Mouse (Mus musculus) ES-E14 (cell line): ENCODE measurements at regions not wholly inside any gene's neighbourhood (a gene's known extent, or its start where the extent isn't known, plus 50 kb on each side); places are given as distances from the start of the nearest gene placed in this dataset.

Source experiments
- DNase-seq: peaks from one replicate; pipeline ENCODE4 v3.0.0-alpha.2; 2013; ENCODE audit warnings: low read depth, low spot score
- H3K27ac ChIP-seq: 2 replicates; pipeline ENCODE4 v1.5.1; 2012; ENCODE audit warnings: low read depth, mild to moderate bottlenecking, low read length, moderate library complexity, mixed read lengths; ENCODE audit not compliant: poor library complexity, insufficient read depth, severe bottlenecking
- H3K36me3 ChIP-seq: 2 replicates; pipeline ENCODE4 v1.6.1; 2012; ENCODE audit warnings: mild to moderate bottlenecking, low read length, moderate library complexity, mixed read lengths; ENCODE audit not compliant: control insufficient read depth, poor library complexity, insufficient read depth, severe bottlenecking
- H3K4me1 ChIP-seq, 2 experiments: fragments of 150-350 bp in 1 of 2; sonication (generic) in 1 of 2; 2 replicates each; pipeline ENCODE4 v1.6.1; 2012; ENCODE audit warnings: low read length in 2 of 2, mild to moderate bottlenecking in 1 of 2, mixed read lengths in 1 of 2; ENCODE audit not compliant: control insufficient read depth in 2 of 2, insufficient read depth in 2 of 2, poor library complexity in 1 of 2
- H3K4me3 ChIP-seq, 2 experiments: fragments of 150-350 bp in 1 of 2; sonication (generic) in 1 of 2; 2 replicates each; pipeline ENCODE4 v1.5.1; 2012; ENCODE audit warnings: low read length in 2 of 2, low read depth in 1 of 2, mild to moderate bottlenecking in 1 of 2, mixed read lengths in 1 of 2; ENCODE audit not compliant: insufficient read depth in 1 of 2, poor library complexity in 1 of 2, severe bottlenecking in 1 of 2
- H3K9ac ChIP-seq: 2 replicates; pipeline ENCODE4 v1.6.1; 2012; ENCODE audit warnings: low read depth, mild to moderate bottlenecking, low read length, mixed read lengths; ENCODE audit not compliant: poor library complexity, insufficient read depth, severe bottlenecking
- H3K9me3 ChIP-seq: fragments of 150-350 bp; sonication (generic); 2 replicates; pipeline ENCODE4 v1.6.1; 2012; ENCODE audit warnings: low read depth, mild to moderate bottlenecking, low read length; ENCODE audit not compliant: control insufficient read depth, insufficient read depth
- CHD2 ChIP-seq: IDR thresholded peaks from 2 replicates; pipeline ENCODE4 v1.6.1; 2014; ENCODE audit warnings: mild to moderate bottlenecking, low read depth, low read length, inconsistent platforms
- HCFC1 ChIP-seq: IDR thresholded peaks from 2 replicates; pipeline ENCODE4 v1.6.1; 2012; ENCODE audit warnings: low read length, inconsistent platforms, borderline replicate concordance; ENCODE audit not compliant: insufficient read depth
- MAFK ChIP-seq: IDR thresholded peaks from 2 replicates; pipeline ENCODE4 v1.6.1; 2014; ENCODE audit warnings: mild to moderate bottlenecking, low read depth, low read length, inconsistent platforms; ENCODE audit not compliant: insufficient read depth
- ZC3H11A ChIP-seq: IDR thresholded peaks from 2 replicates; pipeline ENCODE4 v1.6.1; 2012; ENCODE audit warnings: low read depth, mild to moderate bottlenecking, inconsistent platforms, low read length, borderline replicate concordance
- ZNF384 ChIP-seq: IDR thresholded peaks from 2 replicates; pipeline ENCODE4 v1.6.1; 2012; ENCODE audit warnings: low read depth, low read length, inconsistent platforms
- in situ Hi-C, 2 experiments: fragments of 600-800 bp; cut with MboI; formaldehyde crosslinking; loops; one replicate each; pipeline ENCODE4 v1.15.1; 2025; ENCODE audit warnings: low sequenced_read_pairs in 2 of 2, inconsistent platforms in 1 of 2; ENCODE audit not compliant: unreplicated experiment in 2 of 2

DNA sequence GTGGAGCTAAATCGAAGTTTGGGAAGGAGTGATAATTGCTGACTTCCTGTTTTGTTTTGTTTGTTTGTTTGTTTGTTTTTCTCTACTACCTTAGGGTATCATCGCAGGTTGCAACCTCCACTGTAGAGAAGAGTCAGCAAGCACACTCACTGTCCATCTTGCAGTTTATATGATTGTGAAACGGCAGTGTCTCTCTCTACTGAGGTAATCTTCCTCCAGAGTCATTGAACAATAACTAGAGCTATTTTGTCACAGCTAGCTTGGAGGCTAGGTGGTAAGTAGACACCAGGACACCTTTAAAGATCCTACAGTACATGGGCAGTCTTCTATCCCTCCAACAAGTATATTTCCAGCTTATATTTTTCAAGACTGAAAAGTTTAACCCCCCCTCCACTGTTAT lies 82.0 kb upstream of the Dazl start:
- no peaks in the 10 kb centered on the region for H3K36me3 ChIP-seq
- H3K9ac ChIP-seq = no peak overlapping the region
- H3K4me3 ChIP-seq = no peak overlapping the region
- no peak for TF ChIP-seq MAFK
- no peak for TF ChIP-seq ZNF384
- TF ChIP-seq HCFC1 = no peak
- TF ChIP-seq ZC3H11A = no peak
- no peak for TF ChIP-seq CHD2
- no peaks in the 10 kb centered on the region for H3K4me1 ChIP-seq
- in situ Hi-C loops = no loop called here
- H3K27ac ChIP-seq = no peak overlapping the region
- DNase-seq = no peak
- no peaks in the 10 kb centered on the region for H3K9me3 ChIP-seq

DNA sequence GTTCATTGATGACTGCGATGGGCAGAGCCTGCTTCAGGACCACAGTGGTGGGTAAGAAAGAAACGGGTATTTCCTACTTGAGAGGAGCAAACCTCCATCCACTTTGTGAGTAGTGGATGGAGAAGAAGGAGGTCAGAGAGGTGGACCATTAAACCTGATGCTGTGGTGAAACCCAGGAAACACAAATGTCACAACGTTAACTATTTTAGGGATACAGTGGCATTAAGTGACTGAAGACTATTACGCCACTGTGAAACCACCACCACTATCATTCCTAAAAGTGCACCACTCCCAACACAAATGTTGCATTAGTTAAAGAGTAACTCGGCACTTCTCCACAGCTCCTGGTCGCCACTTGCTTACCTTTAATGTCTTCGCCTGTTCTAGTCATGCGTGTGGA lies 83.3 kb upstream of the Dazl start:
- H3K36me3 ChIP-seq = no peaks in the 10 kb centered on the region
- H3K9me3 ChIP-seq = no peaks in the 10 kb centered on the region
- no peak for DNase-seq
- no peak overlapping the region for H3K27ac ChIP-seq
- TF ChIP-seq CHD2 = no peak
- H3K4me1 ChIP-seq = no peaks in the 10 kb centered on the region
- no peak overlapping the region for H3K4me3 ChIP-seq
- in situ Hi-C loops = no loop called here
- H3K9ac ChIP-seq = no peak overlapping the region

DNA sequence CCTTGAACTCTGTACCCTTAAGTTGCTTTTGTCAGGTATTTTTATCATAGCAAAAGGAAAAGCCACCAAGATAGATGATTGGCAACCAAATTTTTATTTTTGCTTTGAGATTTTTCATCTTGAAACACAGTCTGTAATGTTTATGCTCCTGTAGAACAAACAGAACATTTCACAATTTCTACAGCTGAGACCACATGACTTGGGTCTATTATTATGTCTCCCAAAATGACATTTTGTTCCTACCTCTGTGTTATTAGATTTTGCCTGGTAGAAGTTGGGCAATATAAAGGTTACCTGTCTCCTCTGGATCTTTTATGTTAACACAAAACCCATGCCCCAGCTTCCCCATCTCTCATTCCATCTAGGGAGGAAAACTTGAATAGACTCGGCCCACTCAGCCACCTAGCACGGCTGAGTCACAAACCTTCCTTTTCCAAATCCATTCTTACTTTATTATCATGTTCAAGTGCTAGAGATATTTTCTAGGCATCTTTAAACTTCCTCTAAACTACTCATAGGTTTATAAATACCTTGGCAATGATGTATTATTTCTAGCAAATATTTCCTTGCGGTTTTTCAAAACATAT lies 84.8 kb upstream of the Dazl start:
- no peaks in the 10 kb centered on the region for H3K4me1 ChIP-seq
- in situ Hi-C loops = no loop called here

DNA sequence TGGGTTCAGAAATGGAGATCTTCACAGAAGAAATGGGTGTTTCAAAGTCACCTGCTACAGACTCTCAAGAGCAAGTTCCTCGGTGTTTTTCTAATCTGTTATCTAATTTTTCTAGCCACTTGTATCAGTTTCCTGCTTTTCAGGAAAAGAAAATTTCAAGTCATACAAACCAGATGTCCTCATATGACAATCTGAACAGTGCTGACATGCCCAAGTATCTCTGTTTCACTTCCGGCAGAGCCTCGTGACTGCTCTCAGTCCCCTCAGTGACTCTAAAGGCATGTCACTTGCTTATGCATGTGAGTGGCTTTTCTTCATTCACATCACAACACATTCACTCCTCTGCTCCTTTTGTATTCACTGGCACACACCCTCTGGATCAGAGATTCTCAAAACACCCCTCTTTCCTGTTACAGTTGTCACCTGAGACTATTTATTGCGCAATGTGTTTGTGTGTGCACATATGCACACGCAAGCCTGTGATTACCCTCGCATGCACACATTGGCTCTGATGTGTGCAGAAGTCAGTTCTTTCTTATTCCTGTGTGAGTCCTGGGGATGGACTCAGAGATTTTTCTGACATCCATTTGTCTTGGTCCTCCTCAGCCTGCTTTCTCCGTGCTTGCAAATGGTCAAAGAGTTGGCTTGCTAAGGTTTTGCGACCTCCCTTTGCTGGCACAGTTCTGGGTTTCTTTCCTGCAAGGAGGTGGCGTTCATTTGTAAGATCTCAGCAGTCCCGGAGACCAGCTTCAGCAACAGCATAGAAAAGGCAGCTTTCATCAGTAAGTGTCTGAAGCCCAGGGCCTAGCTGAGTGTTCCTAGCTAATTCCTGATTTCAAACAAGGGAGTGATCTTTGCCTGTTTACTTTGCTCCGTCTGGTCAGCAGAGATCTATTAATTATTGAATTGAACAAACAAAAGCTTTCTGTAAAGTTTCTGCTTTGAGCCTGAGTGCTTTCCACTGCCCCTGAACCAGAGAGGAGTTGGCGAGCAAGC lies 95.6 kb upstream of the Dazl start:
- in situ Hi-C loops = no loop called here

More for the DNA sequence above, 84.8 kb upstream of the Dazl start:
- Histone ChIP-seq H3K27ac (no peak overlapping the region), H3K9me3 (no peaks in the 10 kb centered on the region), H3K36me3 (no peaks in the 10 kb centered on the region), H3K9ac (no peak overlapping the region), H3K4me3 (no peak overlapping the region)
- no peak for TF ChIP-seq HCFC1
- no peak for DNase-seq

More for the DNA sequence above, 95.6 kb upstream of the Dazl start:
- H3K36me3 ChIP-seq = no peaks in the 10 kb centered on the region
- no peak for TF ChIP-seq ZC3H11A
- TF ChIP-seq MAFK = no peak
- no peak for TF ChIP-seq CHD2
- TF ChIP-seq ZNF384 = no peak
- TF ChIP-seq HCFC1 = no peak
- no peaks in the 10 kb centered on the region for H3K9me3 ChIP-seq
- H3K4me1 ChIP-seq = no peaks in the 10 kb centered on the region
- H3K9ac ChIP-seq = no peak overlapping the region
- no peak for DNase-seq
- H3K4me3 ChIP-seq = no peak overlapping the region
- no peak overlapping the region for H3K27ac ChIP-seq
